Mouse (Mus musculus): Measurements from ENCODE around the gene Nckap1l. TPM values are rescaled to one million over a fixed set of nuclear protein-coding genes. Genes with fewer than 3 reads are reported as not detected.
A peak's percentile ranks its signal among the peaks of the same experiment; 100 is the strongest.

Nckap1l gene
- polyA plus RNA-seq, 1 experiment: 2.2 TPM

- no peak for DNase-seq (ENCODE audit: low read depth)
- TF ChIP-seq CTCF (IDR thresholded peaks at IDR 0.05; ENCODE audit: borderline replicate concordance, extremely low read depth, insufficient read depth, insufficient read length): no peak
- TF ChIP-seq POLR2A (IDR thresholded peaks at IDR 0.05; ENCODE audit: borderline replicate concordance, extremely low read depth, insufficient read depth, insufficient read length, poor library complexity, severe bottlenecking): no peak
These were observed 25.5 kb downstream of the Nckap1l start for GRCm38 (mm10) chr15:103479080-103479606.

- TF ChIP-seq CTCF (IDR thresholded peaks at IDR 0.05; ENCODE audit: borderline replicate concordance, extremely low read depth, insufficient read depth, insufficient read length) (no peak), POLR2A (IDR thresholded peaks at IDR 0.05; ENCODE audit: borderline replicate concordance, extremely low read depth, insufficient read depth, insufficient read length, poor library complexity, severe bottlenecking) (no peak)
These were observed 26.5 kb downstream of the Nckap1l start for GRCm38 (mm10) chr15:103480129-103480528.

GRCm38 (mm10) chr15:103482488-103482887 lies 28.9 kb downstream of the Nckap1l start:
- TF ChIP-seq CTCF (IDR thresholded peaks at IDR 0.05; ENCODE audit: borderline replicate concordance, extremely low read depth, insufficient read depth, insufficient read length) (peak; percentile 59; the same call in 1 of the 2 replicates), POLR2A (IDR thresholded peaks at IDR 0.05; ENCODE audit: borderline replicate concordance, extremely low read depth, insufficient read depth, insufficient read length, poor library complexity, severe bottlenecking) (no peak)
- peak; percentile 82 for DNase-seq (ENCODE audit: low read depth)

More at GRCm38 (mm10) chr15:103480129-103480528, 26.5 kb downstream of the Nckap1l start:
- DNase-seq (ENCODE audit: low read depth): no peak

- peak; percentile 57 for DNase-seq (ENCODE audit: low read depth)
These were observed 30.9 kb downstream of the Nckap1l start for GRCm38 (mm10) chr15:103484490-103484889.

GRCm38 (mm10) chr15:103485106-103485505 lies 31.5 kb downstream of the Nckap1l start:
- TF ChIP-seq POLR2A (IDR thresholded peaks at IDR 0.05; ENCODE audit: borderline replicate concordance, extremely low read depth, insufficient read depth, insufficient read length, poor library complexity, severe bottlenecking) (no peak), CTCF (IDR thresholded peaks at IDR 0.05; ENCODE audit: borderline replicate concordance, extremely low read depth, insufficient read depth, insufficient read length) (no peak)
- DNase-seq (ENCODE audit: low read depth): peak; percentile 58

More at GRCm38 (mm10) chr15:103484490-103484889, 30.9 kb downstream of the Nckap1l start:
- TF ChIP-seq POLR2A (IDR thresholded peaks at IDR 0.05; ENCODE audit: borderline replicate concordance, extremely low read depth, insufficient read depth, insufficient read length, poor library complexity, severe bottlenecking) (no peak), CTCF (IDR thresholded peaks at IDR 0.05; ENCODE audit: borderline replicate concordance, extremely low read depth, insufficient read depth, insufficient read length) (no peak)

- no peak for DNase-seq (ENCODE audit: low read depth)
- TF ChIP-seq CTCF (IDR thresholded peaks at IDR 0.05; ENCODE audit: borderline replicate concordance, extremely low read depth, insufficient read depth, insufficient read length): no peak
- TF ChIP-seq POLR2A (IDR thresholded peaks at IDR 0.05; ENCODE audit: borderline replicate concordance, extremely low read depth, insufficient read depth, insufficient read length, poor library complexity, severe bottlenecking): no peak
These were observed 33.1 kb downstream of the Nckap1l start for GRCm38 (mm10) chr15:103486658-103487057.

GRCm38 (mm10) chr15:103488336-103488735 lies 34.7 kb downstream of the Nckap1l start:
- no peak for TF ChIP-seq POLR2A (IDR thresholded peaks at IDR 0.05; ENCODE audit: borderline replicate concordance, extremely low read depth, insufficient read depth, insufficient read length, poor library complexity, severe bottlenecking)
- no peak for TF ChIP-seq CTCF (IDR thresholded peaks at IDR 0.05; ENCODE audit: borderline replicate concordance, extremely low read depth, insufficient read depth, insufficient read length)
- DNase-seq (ENCODE audit: low read depth): no peak

- no peak for DNase-seq (ENCODE audit: low read depth)
- no peak for TF ChIP-seq CTCF (IDR thresholded peaks at IDR 0.05; ENCODE audit: borderline replicate concordance, extremely low read depth, insufficient read depth, insufficient read length)
- no peak for TF ChIP-seq POLR2A (IDR thresholded peaks at IDR 0.05; ENCODE audit: borderline replicate concordance, extremely low read depth, insufficient read depth, insufficient read length, poor library complexity, severe bottlenecking)
These were observed 42.9 kb downstream of the Nckap1l start for GRCm38 (mm10) chr15:103496204-103497140.

- no peak for DNase-seq (ENCODE audit: low read depth)
- TF ChIP-seq POLR2A (IDR thresholded peaks at IDR 0.05; ENCODE audit: borderline replicate concordance, extremely low read depth, insufficient read depth, insufficient read length, poor library complexity, severe bottlenecking) (no peak), CTCF (IDR thresholded peaks at IDR 0.05; ENCODE audit: borderline replicate concordance, extremely low read depth, insufficient read depth, insufficient read length) (no peak)
These were observed 44.6 kb downstream of the Nckap1l start for GRCm38 (mm10) chr15:103498157-103498556.

- DNase-seq (ENCODE audit: low read depth): no peak
- no peak for TF ChIP-seq CTCF (IDR thresholded peaks at IDR 0.05; ENCODE audit: borderline replicate concordance, extremely low read depth, insufficient read depth, insufficient read length)
- TF ChIP-seq POLR2A (IDR thresholded peaks at IDR 0.05; ENCODE audit: borderline replicate concordance, extremely low read depth, insufficient read depth, insufficient read length, poor library complexity, severe bottlenecking): no peak
These were observed 47.1 kb downstream of the Nckap1l start for GRCm38 (mm10) chr15:103500723-103501122.

- no peak for DNase-seq (ENCODE audit: low read depth)
- TF ChIP-seq CTCF (IDR thresholded peaks at IDR 0.05; ENCODE audit: borderline replicate concordance, extremely low read depth, insufficient read depth, insufficient read length): no peak
- TF ChIP-seq POLR2A (IDR thresholded peaks at IDR 0.05; ENCODE audit: borderline replicate concordance, extremely low read depth, insufficient read depth, insufficient read length, poor library complexity, severe bottlenecking): no peak
These were observed 47.6 kb downstream of the Nckap1l start for GRCm38 (mm10) chr15:103501186-103501585.

Measured in brain, embryonic 14.5 days (tissue).